Mouse (Mus musculus) heart, embryonic 15.5 days (tissue): Measurements from ENCODE around the gene Slc6a9. TPM values are rescaled to one million over a fixed set of nuclear protein-coding genes. Genes with fewer than 3 reads are reported as not detected.

ENCODE experiments used
- ATAC-seq: fragments of 200-750 bp; cut with Nextera tagmentation; replicated peaks from 2 replicates; pipeline ENCODE4 v1.8.0; 2017; ENCODE audit warnings: low read depth, moderate TSS enrichment; ENCODE audit not compliant: insufficient number of reproducible peaks, insufficient read depth, low FRiP score
- H3K27ac ChIP-seq: fragments of 300-500 bp; sonication (generic); 2 replicates; pipeline ENCODE4 v1.5.1; 2015; ENCODE audit warnings: mild to moderate bottlenecking, inconsistent platforms
- H3K27me3 ChIP-seq: fragments of 300-500 bp; sonication (generic); 2 replicates; pipeline ENCODE4 v1.6.1; 2015; ENCODE audit warnings: inconsistent platforms
- H3K36me3 ChIP-seq: fragments of 300-500 bp; sonication (generic); 2 replicates; pipeline ENCODE4 v1.6.1; 2015; ENCODE audit warnings: mild to moderate bottlenecking, inconsistent platforms
- H3K4me1 ChIP-seq: fragments of 300-500 bp; sonication (generic); replicated peaks from 2 replicates; pipeline ENCODE4 v1.6.1; 2015; ENCODE audit warnings: inconsistent platforms
- H3K4me2 ChIP-seq: fragments of 300-500 bp; sonication (generic); 2 replicates; pipeline ENCODE4 v1.6.1; 2015; ENCODE audit warnings: inconsistent platforms, mild to moderate bottlenecking, moderate library complexity
- H3K4me3 ChIP-seq: fragments of 300-500 bp; sonication (generic); 2 replicates; pipeline ENCODE4 v1.5.1; 2015; ENCODE audit warnings: mild to moderate bottlenecking, inconsistent platforms
- H3K9ac ChIP-seq: fragments of 300-500 bp; sonication (generic); 2 replicates; pipeline ENCODE4 v1.6.1; 2015; ENCODE audit warnings: mild to moderate bottlenecking, inconsistent platforms
- H3K9me3 ChIP-seq: fragments of 300-500 bp; sonication (generic); replicated peaks from 2 replicates; pipeline ENCODE4 v1.6.1; 2016; ENCODE audit warnings: inconsistent platforms
- WGBS: fragments of 180-500 bp; shearing (Covaris S2); methylation state at CpG from one replicate; pipeline ENCODE4 v1.1.7; 2015; ENCODE audit warnings: mixed read lengths; 5-methylcytosine and 5-hydroxymethylcytosine counted together
- polyA plus RNA-seq: library from polyadenylated mRNA; unstranded; fragments of >200 nt; fragmentation: Nextera tagmentation; extraction: Ambion mirVana; gene quantifications from 2 replicates; pipeline ENCODE4 v1.2.1, GENCODE M21; 2015

The Slc6a9 gene
- polyA plus RNA-seq, 1 experiment from 2014 or later = 5.4 TPM

DNA sequence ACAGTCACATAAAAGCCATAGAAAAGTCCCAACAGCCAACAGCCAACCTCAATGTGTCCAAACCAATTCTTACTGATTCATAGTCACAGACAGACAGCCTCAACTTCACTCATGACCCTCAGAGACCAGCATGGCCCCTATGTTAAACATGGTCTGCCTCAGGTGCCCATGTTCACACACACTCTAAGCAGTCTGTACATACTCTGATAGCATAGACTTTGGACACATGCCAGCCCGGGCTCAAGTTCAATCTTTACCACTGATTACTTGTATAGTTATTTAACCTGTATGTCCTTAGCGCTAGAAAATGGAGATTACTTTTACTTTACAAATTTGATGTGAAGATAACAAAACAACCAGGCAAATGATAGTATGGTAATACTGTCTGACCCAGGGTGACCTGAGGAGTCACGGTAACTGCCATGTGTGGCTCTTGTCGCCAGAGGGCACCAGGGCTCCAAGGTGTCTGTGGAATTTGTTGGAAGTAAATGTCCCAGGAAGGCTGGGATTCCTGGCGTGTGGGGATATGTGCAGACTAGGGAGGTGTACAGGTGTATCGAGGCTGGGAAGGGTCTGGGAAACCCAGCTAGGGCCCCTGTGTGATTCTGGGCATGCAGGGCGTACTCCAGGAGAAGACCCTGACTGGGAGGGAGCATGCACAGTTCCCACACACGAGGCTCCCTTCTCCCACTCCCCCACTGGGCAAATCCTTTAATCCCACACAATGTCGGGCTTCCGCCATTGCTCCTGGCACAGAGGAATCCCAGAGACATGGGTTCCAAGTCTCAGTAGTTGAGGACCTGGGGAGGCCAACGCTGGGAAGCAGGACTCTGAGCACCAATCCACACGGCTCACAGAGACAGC lies 4.8 kb upstream of the Slc6a9 start:
- 7% methylated on average over 12 of the region's 12 CpGs for WGBS
- no peaks in the 10 kb centered on the region for H3K27me3 ChIP-seq
- no peak overlapping the region; the same call in 1 of the 2 replicates for H3K4me3 ChIP-seq
- no peak overlapping the region for H3K9ac ChIP-seq
- H3K9me3 ChIP-seq = no peaks in the 10 kb centered on the region
- H3K36me3 ChIP-seq = no peaks in the 10 kb centered on the region
- peak; percentile 31 for ATAC-seq
- H3K4me1 ChIP-seq = peaks cover 30% of the 10 kb centered on the region
- H3K4me2 ChIP-seq = peak overlapping the region; percentile 42
- H3K27ac ChIP-seq = no peak overlapping the region

DNA sequence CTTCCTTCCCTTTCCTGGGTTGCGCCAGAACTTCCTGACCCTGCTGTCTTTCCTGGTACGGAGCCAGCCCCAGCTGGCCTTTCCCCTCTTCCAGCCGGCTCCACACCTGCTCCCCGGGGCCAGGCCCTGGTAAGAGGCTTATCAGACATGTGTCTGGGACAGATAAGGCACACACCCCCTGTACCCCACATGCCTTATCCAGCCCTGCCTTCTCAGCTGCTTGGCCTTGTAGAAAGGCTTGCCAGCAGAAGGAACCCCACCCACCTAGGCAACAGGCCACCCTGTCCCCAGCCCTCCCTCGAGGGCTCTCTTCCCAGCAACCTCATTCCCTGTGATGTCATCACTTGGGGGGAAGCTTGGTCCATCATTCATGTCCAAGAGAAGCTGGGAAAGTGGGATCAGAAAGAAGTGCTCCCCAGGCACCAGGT lies 4.2 kb upstream of the Slc6a9 start:
- Histone ChIP-seq H3K27ac (no peak overlapping the region), H3K4me3 (no peak overlapping the region), H3K9ac (no peak overlapping the region), H3K27me3 (no peaks in the 10 kb centered on the region), H3K36me3 (no peaks in the 10 kb centered on the region), H3K4me1 (peaks cover 35% of the 10 kb centered on the region), H3K4me2 (peak overlapping the region; percentile 42), H3K9me3 (no peaks in the 10 kb centered on the region)
- WGBS = 3% methylated on average over 5 of the region's 5 CpGs
- ATAC-seq = peak; percentile 58

DNA sequence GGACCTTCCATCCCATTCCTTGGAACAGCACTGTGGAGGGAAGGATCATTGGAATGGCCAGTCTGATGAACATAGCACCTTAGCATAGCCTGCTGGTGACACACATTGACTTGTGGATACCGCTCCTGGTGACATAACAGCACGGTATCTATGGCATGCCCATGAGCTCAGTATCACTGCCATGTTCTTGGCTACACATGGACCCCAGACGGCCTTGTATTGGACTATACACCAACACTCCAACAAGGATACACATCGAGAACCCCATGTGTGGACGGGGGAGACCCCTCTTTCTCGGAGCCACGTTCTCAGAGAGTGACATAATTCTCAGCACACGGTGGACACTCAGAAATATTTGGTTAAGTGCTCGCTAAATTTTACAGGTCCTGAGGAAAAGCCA lies 3.5 kb upstream of the Slc6a9 start:
- Histone ChIP-seq H3K27ac (no peak overlapping the region), H3K4me2 (no peak overlapping the region), H3K4me3 (no peak overlapping the region), H3K36me3 (no peaks in the 10 kb centered on the region), H3K27me3 (no peaks in the 10 kb centered on the region), H3K9ac (no peak overlapping the region), H3K4me1 (peaks cover 35% of the 10 kb centered on the region), H3K9me3 (no peaks in the 10 kb centered on the region)
- 88% methylated on average over 9 of the region's 9 CpGs for WGBS
- no peak for ATAC-seq

DNA sequence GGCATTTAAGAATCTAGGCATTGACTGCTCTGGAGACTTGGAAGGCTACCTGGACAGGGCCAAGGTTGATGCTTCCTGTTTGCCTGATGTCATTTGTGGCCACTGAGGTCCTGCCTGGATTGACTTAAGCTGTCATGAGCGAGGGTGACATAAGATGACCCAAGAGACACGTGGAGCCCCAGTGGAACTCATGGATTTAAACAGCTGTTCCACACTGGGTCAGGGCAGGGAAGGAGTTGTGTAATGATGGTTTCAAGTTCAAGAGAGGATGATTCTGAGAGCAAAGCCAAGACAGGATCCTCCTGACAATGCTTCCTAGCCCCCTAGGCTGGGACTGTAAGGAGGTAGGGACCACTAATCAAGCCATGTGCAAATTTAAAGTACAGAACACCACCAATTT lies 2.8 kb upstream of the Slc6a9 start:
- Histone ChIP-seq H3K9ac (no peak overlapping the region), H3K9me3 (no peaks in the 10 kb centered on the region), H3K4me2 (no peak overlapping the region), H3K4me1 (peaks cover 35% of the 10 kb centered on the region), H3K27ac (no peak overlapping the region), H3K27me3 (no peaks in the 10 kb centered on the region), H3K4me3 (no peak overlapping the region), H3K36me3 (no peaks in the 10 kb centered on the region)
- no peak for ATAC-seq
- 79% methylated on average over 2 of the region's 2 CpGs for WGBS

DNA sequence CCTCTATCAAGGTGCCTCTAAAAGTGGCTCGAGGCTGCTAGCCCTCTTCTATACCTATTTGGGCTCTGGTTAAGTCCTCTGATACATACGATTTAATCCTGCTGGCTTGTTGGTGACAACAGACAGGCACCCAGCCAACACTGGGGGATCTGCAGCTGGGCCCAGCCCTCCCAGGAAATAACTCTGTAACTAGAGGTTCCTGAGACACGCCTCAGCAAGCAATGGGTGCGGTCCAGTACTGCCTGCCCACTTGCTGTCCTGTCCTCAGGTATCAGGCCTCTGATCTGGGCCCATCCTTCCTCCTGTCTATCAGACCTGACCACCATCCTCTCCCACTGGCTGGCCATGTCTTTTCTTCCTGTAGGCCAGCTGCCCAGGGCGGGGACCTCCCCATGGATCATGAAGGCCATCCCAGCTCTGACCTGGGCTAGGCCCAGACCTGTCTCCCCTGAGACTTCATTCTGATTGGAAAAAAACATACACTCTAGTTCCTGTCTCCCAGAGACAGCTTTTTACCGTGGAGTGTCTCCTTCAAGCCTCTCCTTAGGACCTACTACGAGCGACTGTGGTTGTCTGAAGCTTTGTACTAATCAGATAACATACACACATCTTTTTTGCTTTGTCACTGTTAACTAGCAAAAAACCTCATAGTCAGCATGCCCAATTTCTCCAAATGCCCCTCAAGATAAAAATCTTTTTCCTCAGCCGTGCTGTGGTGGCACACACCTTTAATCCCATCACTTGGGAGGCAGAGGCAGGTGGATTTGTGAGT lies 2.2 kb upstream of the Slc6a9 start:
- Histone ChIP-seq H3K4me1 (peaks cover 40% of the 10 kb centered on the region), H3K27ac (no peak overlapping the region), H3K9me3 (no peaks in the 10 kb centered on the region), H3K27me3 (no peaks in the 10 kb centered on the region), H3K9ac (no peak overlapping the region), H3K36me3 (no peaks in the 10 kb centered on the region), H3K4me3 (no peak overlapping the region), H3K4me2 (no peak overlapping the region)
- WGBS = 53% methylated on average over 9 of the region's 9 CpGs
- no peak for ATAC-seq

DNA sequence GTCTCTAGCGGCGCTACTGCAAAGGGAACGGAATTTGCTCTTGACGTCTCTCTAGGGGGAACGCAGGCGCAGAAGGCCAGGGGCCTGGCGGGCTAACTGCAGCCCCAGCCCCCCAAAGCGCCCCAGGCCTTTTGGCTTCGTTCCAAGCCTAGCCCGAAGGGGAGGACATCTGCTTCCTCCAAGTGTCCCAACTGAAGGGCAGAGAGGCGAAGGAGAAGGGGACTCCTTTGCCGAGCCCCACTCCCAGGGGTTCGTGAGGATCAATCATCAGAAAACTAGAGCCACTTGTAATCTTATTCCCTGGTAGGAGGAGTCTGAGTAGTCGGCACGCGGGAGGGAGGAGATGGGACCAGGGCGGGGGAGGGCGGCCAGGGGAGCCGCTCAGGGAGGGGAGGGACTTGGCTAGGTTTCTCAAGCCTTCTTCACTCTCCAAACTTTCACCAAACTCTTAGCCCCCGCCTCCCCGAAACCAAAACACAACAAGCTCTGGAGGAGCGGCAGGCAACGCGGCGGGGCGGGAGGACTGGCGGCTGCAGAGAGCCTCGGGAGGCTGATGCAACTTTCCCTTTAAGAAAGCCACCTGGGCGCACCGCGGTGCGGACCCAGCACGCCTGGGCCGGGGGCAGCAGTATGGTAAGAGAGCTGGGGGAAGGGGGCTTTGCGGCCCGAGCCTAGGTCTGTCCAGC lies 682 bp downstream of the Slc6a9 start:
- H3K36me3 ChIP-seq = no peaks in the 10 kb centered on the region
- H3K4me1 ChIP-seq = peaks cover 32% of the 10 kb centered on the region
- ATAC-seq = peak; percentile 33; the same call in 1 of the 2 replicates
- H3K27me3 ChIP-seq = no peaks in the 10 kb centered on the region
- peak overlapping the region; percentile 98 for H3K4me2 ChIP-seq
- H3K4me3 ChIP-seq = peak overlapping the region; percentile 76
- H3K27ac ChIP-seq = peak overlapping the region; percentile 84
- peak overlapping the region; percentile 74 for H3K9ac ChIP-seq
- 1% methylated on average over 36 of the region's 36 CpGs for WGBS
- H3K9me3 ChIP-seq = no peaks in the 10 kb centered on the region

DNA sequence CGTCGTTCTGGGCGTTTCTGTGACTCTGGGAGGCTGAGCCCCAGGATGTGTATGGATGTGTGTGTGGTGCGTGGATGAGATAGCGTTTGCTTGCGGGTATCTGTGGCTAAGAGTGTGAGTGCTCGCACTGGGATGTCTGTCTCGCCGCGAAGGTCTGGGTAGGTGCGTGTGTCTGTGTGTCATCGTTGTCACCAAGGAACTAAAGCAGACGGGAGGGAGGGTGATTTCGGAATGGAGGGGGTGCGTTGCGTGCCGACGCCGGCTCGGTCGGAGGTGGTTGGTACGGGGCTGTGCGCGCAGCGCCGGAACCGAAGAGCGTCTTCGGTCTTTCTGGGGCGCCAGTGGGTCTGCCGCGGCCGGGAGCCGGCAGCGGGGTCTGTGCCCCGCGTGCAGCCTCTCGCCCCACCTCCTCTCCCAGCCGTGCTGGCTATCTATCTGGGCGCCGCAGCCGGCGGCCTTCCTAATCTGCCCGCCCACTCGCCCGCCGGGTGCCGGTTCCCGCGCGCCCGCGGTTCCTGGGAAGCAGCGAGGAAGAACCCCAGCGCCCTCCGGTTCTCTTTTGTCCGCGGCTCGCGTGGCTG lies 1.3 kb downstream of the Slc6a9 start:
- peak overlapping the region; percentile 76 for H3K4me3 ChIP-seq
- H3K4me1 ChIP-seq = peaks cover 25% of the 10 kb centered on the region
- peak; percentile 20 for ATAC-seq
- no peaks in the 10 kb centered on the region for H3K36me3 ChIP-seq
- under 1% methylated on average over 60 of the region's 60 CpGs for WGBS
- peak overlapping the region; percentile 74 for H3K9ac ChIP-seq
- H3K9me3 ChIP-seq = no peaks in the 10 kb centered on the region
- peak overlapping the region; percentile 84 for H3K27ac ChIP-seq
- peak overlapping the region; percentile 98 for H3K4me2 ChIP-seq
- no peaks in the 10 kb centered on the region for H3K27me3 ChIP-seq

DNA sequence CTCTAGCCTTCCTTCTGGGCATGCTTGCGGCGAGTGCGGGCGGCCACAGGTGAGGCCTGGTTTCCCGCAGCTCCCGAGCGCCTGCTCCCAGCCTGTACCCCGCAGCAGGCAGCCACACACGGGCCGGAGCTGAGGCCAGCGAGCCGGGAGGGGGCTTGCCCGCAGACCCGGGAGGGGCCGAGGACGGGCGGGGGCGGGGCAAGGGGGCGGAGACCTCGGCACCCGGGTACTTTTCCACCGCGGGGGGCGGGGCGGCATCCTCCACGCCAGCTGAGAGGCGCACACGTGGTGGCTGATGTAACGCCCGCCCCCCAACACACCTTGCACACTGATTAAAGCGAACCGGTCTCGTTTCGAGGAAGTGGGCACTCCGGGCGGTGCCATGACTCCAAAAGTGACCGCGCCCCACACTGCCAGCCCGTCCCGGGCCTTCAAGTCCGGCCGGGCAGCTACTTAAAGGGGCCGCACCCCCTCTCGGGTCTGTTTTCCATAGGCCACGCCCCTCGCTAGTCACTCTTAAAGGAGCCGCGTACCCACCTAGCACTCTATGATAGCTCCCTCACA lies 2.0 kb downstream of the Slc6a9 start:
- Histone ChIP-seq H3K27ac (peak overlapping the region; percentile 84), H3K4me3 (peak overlapping the region; percentile 76), H3K27me3 (no peaks in the 10 kb centered on the region), H3K9ac (peak overlapping the region; percentile 74), H3K36me3 (no peaks in the 10 kb centered on the region), H3K4me2 (peak overlapping the region; percentile 98), H3K9me3 (no peaks in the 10 kb centered on the region), H3K4me1 (peaks cover 20% of the 10 kb centered on the region)
- WGBS = under 1% methylated on average over 45 of the region's 48 CpGs
- peak; percentile 86 for ATAC-seq

DNA sequence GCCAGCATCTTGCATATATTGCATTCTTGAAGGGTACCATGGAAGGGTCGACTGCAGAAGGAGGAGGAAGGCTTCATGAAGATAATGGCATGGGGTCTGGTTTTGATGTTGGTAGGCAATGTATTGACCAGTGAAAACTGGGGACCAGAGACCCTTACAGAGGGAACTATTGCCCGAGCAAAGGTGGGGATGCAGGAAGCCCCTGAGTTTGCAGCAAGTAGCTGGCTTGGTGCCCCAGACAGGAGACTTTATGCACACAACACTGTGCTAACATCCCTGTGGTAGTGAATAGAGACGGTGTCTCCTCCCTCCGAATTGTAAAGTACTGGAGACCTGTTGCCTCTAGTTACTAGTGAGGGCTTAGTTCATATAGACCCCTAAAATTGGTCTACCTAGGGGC lies 3.0 kb downstream of the Slc6a9 start:
- H3K9ac ChIP-seq = no peak overlapping the region
- no peak overlapping the region for H3K4me3 ChIP-seq
- H3K4me1 ChIP-seq = peaks cover 14% of the 10 kb centered on the region
- H3K36me3 ChIP-seq = no peaks in the 10 kb centered on the region
- H3K4me2 ChIP-seq = no peak overlapping the region
- no peak for ATAC-seq
- 66% methylated on average over 4 of the region's 4 CpGs for WGBS
- H3K27me3 ChIP-seq = no peaks in the 10 kb centered on the region
- H3K9me3 ChIP-seq = no peaks in the 10 kb centered on the region
- H3K27ac ChIP-seq = no peak overlapping the region

DNA sequence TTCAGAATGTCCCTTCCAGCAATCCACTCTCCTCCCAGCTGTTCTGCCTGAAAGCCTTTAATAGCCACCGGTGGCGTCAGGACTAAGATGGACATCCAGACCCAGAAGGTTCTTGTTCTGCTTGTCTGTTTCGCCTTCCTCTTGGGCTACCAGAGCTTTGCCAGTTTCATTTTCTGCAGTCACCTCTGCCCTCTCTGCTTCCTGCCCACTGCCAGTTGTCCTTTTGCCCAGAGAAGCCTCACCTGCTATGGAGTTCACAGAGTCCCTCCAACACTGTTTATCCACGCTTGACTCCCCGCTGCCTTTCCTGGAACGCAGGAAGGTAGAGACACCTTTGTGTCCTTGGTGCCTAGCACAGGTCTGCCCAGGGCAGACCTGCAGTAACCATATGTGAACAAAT lies 5.1 kb downstream of the Slc6a9 start:
- no peak overlapping the region for H3K9ac ChIP-seq
- no peak for ATAC-seq
- no peaks in the 10 kb centered on the region for H3K9me3 ChIP-seq
- H3K4me1 ChIP-seq = peaks cover 12% of the 10 kb centered on the region
- H3K36me3 ChIP-seq = no peaks in the 10 kb centered on the region
- H3K4me2 ChIP-seq = no peak overlapping the region
- 73% methylated on average over 6 of the region's 6 CpGs for WGBS
- no peak overlapping the region for H3K27ac ChIP-seq
- H3K27me3 ChIP-seq = no peaks in the 10 kb centered on the region
- no peak overlapping the region for H3K4me3 ChIP-seq
